Mouse (Mus musculus) limb, embryonic 11.5 days (tissue): ENCODE results near the gene Dnmt3l. TPM values are rescaled to one million over a fixed set of nuclear protein-coding genes. Genes with fewer than 3 reads are reported as not detected.

Experiments
- ATAC-seq: fragments of 200-750 bp; cut with Nextera tagmentation; 2 replicates; pipeline ENCODE4 v1.8.0; 2017; ENCODE audit warnings: low read depth; ENCODE audit not compliant: insufficient number of reproducible peaks, low FRiP score, low TSS enrichment
- DNase-seq: peaks from one replicate; pipeline ENCODE4 v3.0.0-alpha.2; 2015; ENCODE audit warnings: low spot score
- H3K27ac ChIP-seq: fragments of 300-500 bp; sonication (generic); replicated peaks from 2 replicates; pipeline ENCODE4 v1.5.1; 2014; ENCODE audit warnings: low read depth, mild to moderate bottlenecking, low read length
- H3K27me3 ChIP-seq: fragments of 300-500 bp; sonication (generic); 2 replicates; pipeline ENCODE4 v1.6.1; 2014; ENCODE audit warnings: mild to moderate bottlenecking, low read length, mixed read lengths; ENCODE audit not compliant: control insufficient read depth, insufficient read depth
- H3K36me3 ChIP-seq: fragments of 300-500 bp; sonication (generic); 2 replicates; pipeline ENCODE4 v1.6.1; 2014; ENCODE audit warnings: mild to moderate bottlenecking, low read length, moderate library complexity, mixed read lengths; ENCODE audit not compliant: control insufficient read depth, insufficient read depth
- H3K4me1 ChIP-seq: fragments of 300-500 bp; sonication (generic); 2 replicates; pipeline ENCODE4 v1.6.1; 2014; ENCODE audit warnings: low read length, mixed read lengths; ENCODE audit not compliant: control insufficient read depth, insufficient read depth
- H3K4me2 ChIP-seq: fragments of 300-500 bp; sonication (generic); 2 replicates; pipeline ENCODE4 v1.6.1; 2014; ENCODE audit warnings: low read depth, mild to moderate bottlenecking, moderate library complexity; ENCODE audit not compliant: severe bottlenecking
- H3K4me3 ChIP-seq: fragments of 300-500 bp; sonication (generic); 2 replicates; pipeline ENCODE4 v1.5.1; 2014; ENCODE audit warnings: low read depth, low read length
- H3K9ac ChIP-seq: fragments of 300-500 bp; sonication (generic); 2 replicates; pipeline ENCODE4 v1.6.1; 2014; ENCODE audit warnings: mild to moderate bottlenecking, low read length
- H3K9me3 ChIP-seq: fragments of 300-500 bp; sonication (generic); 2 replicates; pipeline ENCODE4 v1.6.1; 2016; ENCODE audit warnings: low read length; ENCODE audit not compliant: control insufficient read depth
- WGBS: fragments of 180-500 bp; shearing (Covaris S2); extraction: QIAGEN DNeasy Blood & Tissue Kit; methylation state at CpG from one replicate; pipeline ENCODE4 v1.1.7; 2014; 5-methylcytosine and 5-hydroxymethylcytosine counted together
- polyA plus RNA-seq: library from polyadenylated mRNA; unstranded; fragments of >200 nt; fragmentation: Nextera tagmentation; extraction: Ambion mirVana; gene quantifications from 2 replicates; pipeline ENCODE4 v1.2.1, GENCODE M21; 2014

Gene Dnmt3l
- polyA plus RNA-seq, 1 experiment from 2014 or later, result not detected

DNA sequence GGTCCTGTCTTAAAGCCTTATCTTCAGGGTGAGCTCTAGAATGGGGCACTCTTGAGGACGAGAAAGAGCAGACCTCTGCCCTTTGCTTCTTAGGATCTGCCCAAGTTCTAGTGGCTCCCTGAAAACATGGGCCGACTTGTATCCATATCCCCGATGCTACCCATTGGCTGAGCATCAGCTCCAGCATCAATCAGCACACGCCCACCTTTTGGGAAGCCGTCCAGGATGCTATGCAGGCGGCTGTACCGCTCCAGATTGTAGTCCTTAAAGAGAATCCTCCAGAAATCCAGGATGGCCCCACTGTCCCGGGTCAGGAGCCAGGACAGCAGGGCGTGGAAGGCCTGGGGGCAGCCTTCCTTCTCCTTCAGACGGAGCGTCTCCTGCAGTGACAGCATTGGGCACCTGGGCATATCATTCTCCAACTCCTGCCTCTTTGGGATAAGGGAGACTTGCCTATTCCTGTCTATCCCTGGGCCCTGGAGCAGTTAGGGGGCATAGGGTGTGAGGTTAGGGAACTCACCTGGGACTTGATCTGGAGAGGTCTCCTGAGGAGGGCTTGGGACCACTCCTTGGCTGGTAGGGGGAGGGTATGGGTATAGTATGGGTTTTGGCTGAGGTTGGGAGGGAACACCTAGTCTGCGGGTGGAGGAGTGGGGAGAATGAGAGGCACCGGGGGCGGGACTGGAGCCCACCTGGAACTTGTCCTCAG is 1.1 kb downstream of the Dnmt3l start:
- Histone ChIP-seq H3K27ac (no peak overlapping the region), H3K4me1 (0 out of 2 replicates have a peak, but pooled peaks cover 2% of the 10 kb centered on the region), H3K9me3 (no peaks in the 10 kb centered on the region), H3K27me3 (no peaks in the 10 kb centered on the region), H3K4me2 (peak overlapping the region; percentile 34; the same call in 1 of the 2 replicates), H3K9ac (0 out of 2 replicates have a peak overlapping the region, but pooled peaks have one; percentile 5), H3K4me3 (no peak overlapping the region), H3K36me3 (no peaks in the 10 kb centered on the region)
- 60% methylated on average over 14 of the region's 14 CpGs for WGBS
- DNase-seq, result no peak
- peak; percentile 36; the same call in 1 of the 2 replicates for ATAC-seq

DNA sequence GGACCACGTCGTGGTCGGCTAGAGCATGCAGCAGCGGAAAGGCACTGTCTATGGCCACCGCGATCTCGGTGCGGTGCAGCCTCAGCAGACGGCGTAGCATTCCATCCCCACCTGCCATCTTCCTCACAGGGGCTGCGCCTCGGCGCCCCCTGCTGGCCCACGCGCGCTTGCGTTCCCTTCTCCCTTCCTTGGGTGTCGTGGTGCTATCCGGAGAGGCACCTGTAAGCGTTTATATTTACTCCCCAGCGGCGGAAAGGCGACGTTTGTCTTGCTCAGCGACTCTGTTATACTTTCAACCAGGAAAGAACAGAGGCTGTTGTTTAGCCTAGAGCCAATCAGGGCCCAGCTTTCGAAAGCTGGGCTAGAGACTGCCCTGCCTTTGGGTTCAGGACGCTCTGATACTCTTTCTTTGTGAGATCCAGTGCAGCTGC is 1.7 kb downstream of the Dnmt3l start, which contains the start of gene Aire:
Gene Aire, minus strand, starts transcription at position 205 of the 431 bp plus-strand sequence.
- 2% methylated on average over 27 of the region's 27 CpGs for WGBS
- H3K27me3 ChIP-seq, result no peaks in the 10 kb centered on the region
- H3K4me3 ChIP-seq, result no peak within 1 kb of the TSS
- peak within 1 kb of the TSS; percentile 34; the same call in 1 of the 2 replicates for H3K4me2 ChIP-seq
- DNase-seq (peak; percentile 81), ATAC-seq (peak; percentile 7; the same call in 1 of the 2 replicates)
- H3K9me3 ChIP-seq, result no peaks in the 10 kb centered on the region
- 0 out of 2 replicates have a peak, but pooled peaks cover 2% of the 10 kb centered on the region for H3K4me1 ChIP-seq
- no peak within 1 kb of the TSS for H3K27ac ChIP-seq
- 0 out of 2 replicates have a peak within 1 kb of the TSS, but pooled peaks have one; percentile 5 for H3K9ac ChIP-seq
- no peaks in the 10 kb centered on the region for H3K36me3 ChIP-seq

DNA sequence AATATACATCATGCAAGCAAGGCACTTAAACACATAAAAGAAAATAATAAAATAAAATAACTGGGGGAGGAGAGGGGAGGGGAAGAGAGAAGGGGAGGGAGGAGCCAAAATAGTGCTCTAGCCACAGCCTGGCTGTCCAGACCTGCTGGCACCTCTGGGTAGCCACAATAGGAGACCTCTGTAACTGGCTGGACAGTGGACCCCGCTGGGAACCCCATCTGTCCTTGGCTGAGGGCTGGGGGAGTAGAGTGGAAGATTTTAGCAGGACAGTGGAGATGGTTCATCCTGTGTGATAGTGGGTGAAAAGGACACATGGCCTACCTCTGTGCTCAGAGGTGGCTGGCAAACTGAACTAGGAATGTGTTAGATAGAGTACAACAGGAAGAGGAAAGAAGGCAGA is 2.8 kb downstream of the Dnmt3l start:
- Histone ChIP-seq H3K36me3 (no peaks in the 10 kb centered on the region), H3K4me1 (0 out of 2 replicates have a peak, but pooled peaks cover 2% of the 10 kb centered on the region), H3K4me3 (no peak overlapping the region), H3K9me3 (no peaks in the 10 kb centered on the region), H3K9ac (no peak overlapping the region), H3K27me3 (no peaks in the 10 kb centered on the region), H3K27ac (no peak overlapping the region), H3K4me2 (no peak overlapping the region)
- ATAC-seq (no peak), DNase-seq (no peak)
- 58% methylated on average over 1 of the region's 1 CpGs for WGBS

DNA sequence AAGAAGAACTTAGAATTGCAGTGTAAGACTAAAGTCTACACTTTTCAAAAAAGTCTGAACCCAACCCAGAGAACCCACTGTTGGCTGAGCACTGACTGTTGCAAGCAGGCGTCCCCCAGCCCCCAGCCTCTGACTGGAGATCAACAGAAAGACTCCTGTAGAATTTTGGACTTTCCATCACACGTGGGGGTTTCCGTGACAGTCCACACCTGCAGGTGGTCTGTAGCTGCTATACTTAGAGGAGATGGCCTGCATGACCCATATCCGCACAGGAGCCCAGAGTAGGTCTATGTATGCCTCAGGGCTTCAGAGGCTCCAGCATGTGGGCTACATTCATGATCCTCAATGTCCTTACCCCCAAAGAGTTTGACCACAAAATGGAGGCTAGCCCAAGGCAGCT is 4.6 kb downstream of the Dnmt3l start:
- Histone ChIP-seq H3K27me3 (no peaks in the 10 kb centered on the region), H3K4me3 (no peak overlapping the region), H3K4me2 (no peak overlapping the region), H3K9me3 (no peaks in the 10 kb centered on the region), H3K36me3 (no peaks in the 10 kb centered on the region), H3K4me1 (0 out of 2 replicates have a peak, but pooled peaks cover 2% of the 10 kb centered on the region), H3K9ac (no peak overlapping the region), H3K27ac (no peak overlapping the region)
- WGBS, result 78% methylated on average over 4 of the region's 4 CpGs
- ATAC-seq (no peak), DNase-seq (no peak)

DNA sequence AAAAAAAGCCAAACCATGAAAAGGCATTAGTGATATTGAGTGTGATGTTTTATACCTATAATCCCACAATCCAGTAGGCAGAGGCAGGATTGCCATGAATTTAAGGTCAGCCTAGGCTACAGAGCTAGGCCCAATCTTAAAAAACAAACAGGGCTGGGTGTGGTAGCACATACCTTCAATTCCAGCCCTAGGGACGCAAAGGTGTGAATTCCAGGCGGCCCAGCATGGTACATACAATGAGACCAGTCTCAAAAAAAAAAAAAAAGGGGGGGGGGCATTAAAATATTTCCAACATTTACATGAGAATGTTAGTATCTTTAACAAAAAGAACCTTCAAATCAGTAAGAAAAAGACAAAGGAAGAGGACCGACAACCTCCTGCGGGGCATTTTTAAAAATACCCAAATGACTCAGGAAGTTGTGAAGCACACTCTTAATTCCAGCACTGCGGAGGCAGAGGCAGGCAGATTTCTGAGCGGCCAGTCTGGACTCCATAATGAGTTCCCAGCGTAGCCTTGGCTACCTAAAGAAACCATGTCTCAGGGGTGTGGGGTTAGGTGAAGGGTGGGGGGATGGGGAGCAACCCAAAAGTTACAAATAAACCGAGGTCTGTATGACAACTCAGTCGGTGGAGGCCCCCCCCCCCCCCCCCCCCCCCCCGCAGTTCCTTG is 6.4 kb downstream of the Dnmt3l start:
- 91% methylated on average over 9 of the region's 10 CpGs for WGBS
- Histone ChIP-seq H3K27ac (no peak overlapping the region), H3K4me3 (no peak overlapping the region), H3K4me1 (no peaks in the 10 kb centered on the region), H3K27me3 (no peaks in the 10 kb centered on the region), H3K9me3 (no peaks in the 10 kb centered on the region), H3K9ac (no peak overlapping the region), H3K36me3 (no peaks in the 10 kb centered on the region), H3K4me2 (no peak overlapping the region)
- ATAC-seq, result no peak
- no peak for DNase-seq

DNA sequence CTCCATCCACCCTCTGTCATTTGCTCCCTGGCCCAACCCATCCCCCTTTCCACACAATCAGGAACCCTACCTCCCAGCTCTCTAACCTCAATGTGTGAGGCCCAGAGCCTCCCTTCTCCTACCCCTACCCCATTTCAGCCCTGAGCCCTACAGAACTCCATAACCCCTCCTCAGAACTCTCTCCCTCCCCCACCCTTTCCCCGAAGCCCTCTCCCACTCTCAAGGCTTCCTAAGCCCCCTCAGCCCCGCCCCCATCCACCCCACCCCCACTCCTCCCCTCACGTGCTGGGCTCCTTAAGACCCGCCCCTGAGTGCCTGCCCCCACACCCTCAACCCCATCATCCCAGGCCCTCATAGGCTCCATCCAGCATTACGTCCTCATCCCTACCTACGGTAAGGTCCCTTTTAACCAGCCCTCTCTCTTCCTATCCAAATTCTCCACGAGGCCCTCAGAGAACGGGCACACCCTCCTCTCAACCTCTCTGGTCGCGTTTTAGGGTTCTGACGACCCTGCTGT is 7.8 kb downstream of the Dnmt3l start:
- H3K4me2 ChIP-seq, result no peak overlapping the region
- no peaks in the 10 kb centered on the region for H3K9me3 ChIP-seq
- no peaks in the 10 kb centered on the region for H3K4me1 ChIP-seq
- H3K36me3 ChIP-seq, result no peaks in the 10 kb centered on the region
- no peak overlapping the region for H3K4me3 ChIP-seq
- H3K9ac ChIP-seq, result no peak overlapping the region
- WGBS, result 55% methylated on average over 11 of the region's 11 CpGs
- no peak for DNase-seq
- H3K27ac ChIP-seq, result no peak overlapping the region
- no peak for ATAC-seq
- H3K27me3 ChIP-seq, result no peaks in the 10 kb centered on the region

DNA sequence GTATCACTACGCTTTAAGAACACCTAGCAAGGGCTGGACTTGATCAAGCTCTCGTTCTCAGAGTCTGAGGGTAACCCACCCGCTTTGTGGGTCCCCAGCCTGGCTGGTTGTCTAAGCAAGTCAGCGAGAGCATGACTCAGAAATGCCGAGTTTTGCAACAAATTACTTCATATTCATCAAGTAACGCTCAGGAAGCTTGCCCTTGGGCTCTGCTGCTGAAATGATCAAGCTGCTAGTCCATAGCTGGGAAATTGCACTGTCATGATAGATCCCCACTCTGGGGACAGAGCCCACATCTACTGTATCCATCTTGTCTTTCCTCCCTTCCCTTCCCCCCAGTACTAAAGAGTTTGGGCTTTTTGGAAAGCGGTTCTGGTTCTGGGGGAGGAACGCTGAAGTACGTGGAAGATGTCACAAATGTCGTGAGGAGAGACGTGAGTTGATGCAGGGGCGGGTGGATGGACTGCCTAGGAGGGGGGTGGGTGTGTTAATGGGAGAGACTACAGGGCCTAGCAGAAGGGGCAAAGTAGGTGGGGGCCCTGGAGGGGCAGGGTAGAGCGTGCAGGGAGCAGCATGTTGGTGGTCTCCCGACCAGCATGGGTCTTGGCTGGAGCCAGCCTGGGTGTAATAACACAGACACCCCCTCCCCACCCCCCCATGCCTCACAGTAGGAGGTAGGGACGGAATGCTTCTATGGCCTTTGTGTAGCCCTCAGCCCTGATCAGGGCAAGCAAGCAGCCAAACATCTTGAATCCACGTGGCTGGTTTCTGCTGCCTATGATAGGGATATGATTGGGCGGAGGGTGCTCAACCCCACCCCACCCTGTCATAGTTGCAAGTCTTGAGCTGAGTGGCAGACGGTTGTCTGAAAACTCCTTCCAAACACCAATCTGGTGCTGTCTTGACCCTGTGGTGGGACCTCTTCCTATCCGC is 13.2 kb downstream of the Dnmt3l start:
- 68% methylated on average over 19 of the region's 19 CpGs for WGBS
- Histone ChIP-seq H3K9ac (no peak overlapping the region), H3K27ac (no peak overlapping the region), H3K9me3 (no peaks in the 10 kb centered on the region), H3K4me2 (no peak overlapping the region), H3K4me1 (no peaks in the 10 kb centered on the region), H3K27me3 (no peaks in the 10 kb centered on the region), H3K36me3 (no peaks in the 10 kb centered on the region), H3K4me3 (no peak overlapping the region)
- no peak for ATAC-seq
- DNase-seq, result no peak

DNA sequence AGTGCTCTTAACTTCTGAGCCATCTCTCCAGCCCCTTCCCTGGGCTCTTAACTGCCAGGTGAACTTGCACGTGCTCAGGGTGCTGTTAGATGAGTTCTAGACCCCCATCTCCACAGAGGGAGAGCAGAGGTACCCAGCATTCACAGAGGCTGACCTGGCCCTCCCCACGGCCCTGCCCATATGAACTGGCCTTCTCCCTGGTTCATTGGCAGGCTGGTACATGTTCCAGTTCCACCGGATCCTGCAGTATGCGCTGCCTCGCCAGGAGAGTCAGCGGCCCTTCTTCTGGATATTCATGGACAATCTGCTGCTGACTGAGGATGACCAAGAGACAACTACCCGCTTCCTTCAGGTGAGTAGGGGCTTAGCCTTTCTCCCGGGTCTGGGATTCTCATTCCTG is 15.3 kb downstream of the Dnmt3l start:
- Histone ChIP-seq H3K4me1 (no peaks in the 10 kb centered on the region), H3K9ac (no peak overlapping the region), H3K27ac (no peak overlapping the region), H3K9me3 (no peaks in the 10 kb centered on the region), H3K27me3 (no peaks in the 10 kb centered on the region), H3K36me3 (no peaks in the 10 kb centered on the region), H3K4me2 (no peak overlapping the region), H3K4me3 (no peak overlapping the region)
- ATAC-seq (no peak), DNase-seq (no peak)
- WGBS, result 89% methylated on average over 8 of the region's 8 CpGs
